Mouse (Mus musculus) lung, embryonic 16.5 days (tissue): ENCODE data around the gene Rars. TPM values are rescaled to one million over a fixed set of nuclear protein-coding genes. Genes with fewer than 3 reads are reported as not detected.

Source experiments
- ATAC-seq: fragments of 200-750 bp; cut with Nextera tagmentation; 2 replicates; pipeline ENCODE4 v1.8.0; 2017; ENCODE audit warnings: low read depth, mild to moderate bottlenecking, moderate library complexity
- H3K27ac ChIP-seq: fragments of 300-500 bp; sonication (generic); 2 replicates; pipeline ENCODE4 v1.5.1; 2014; ENCODE audit warnings: mild to moderate bottlenecking, control low read depth, low read length
- H3K27me3 ChIP-seq: fragments of 300-500 bp; sonication (generic); 2 replicates; pipeline ENCODE4 v1.6.1; 2014; ENCODE audit warnings: low read depth, low read length, mixed read lengths; ENCODE audit not compliant: control insufficient read depth, insufficient read depth
- H3K36me3 ChIP-seq: fragments of 300-500 bp; sonication (generic); 2 replicates; pipeline ENCODE4 v1.6.1; 2014; ENCODE audit warnings: low read length; ENCODE audit not compliant: control insufficient read depth, insufficient read depth
- H3K4me1 ChIP-seq: fragments of 300-500 bp; sonication (generic); replicated peaks from 2 replicates; pipeline ENCODE4 v1.6.1; 2014; ENCODE audit warnings: low read length, mixed read lengths; ENCODE audit not compliant: control insufficient read depth, insufficient read depth
- H3K4me2 ChIP-seq: fragments of 300-500 bp; sonication (generic); 2 replicates; pipeline ENCODE4 v1.6.1; 2014; ENCODE audit warnings: low read depth, low read length, control low read depth
- H3K4me3 ChIP-seq: fragments of 300-500 bp; sonication (generic); 2 replicates; pipeline ENCODE4 v1.5.1; 2014; ENCODE audit warnings: mild to moderate bottlenecking, low read length, control low read depth
- H3K9ac ChIP-seq: fragments of 300-500 bp; sonication (generic); 2 replicates; pipeline ENCODE4 v1.6.1; 2014; ENCODE audit warnings: low read length, control low read depth
- H3K9me3 ChIP-seq: fragments of 300-500 bp; sonication (generic); 2 replicates; pipeline ENCODE4 v1.6.1; 2016; ENCODE audit warnings: low read length; ENCODE audit not compliant: control insufficient read depth
- WGBS: fragments of 180-500 bp; shearing (Covaris S2); extraction: QIAGEN DNeasy Blood & Tissue Kit; methylation state at CpG from one replicate; pipeline ENCODE4 v1.1.7; 2014; 5-methylcytosine and 5-hydroxymethylcytosine counted together
- polyA plus RNA-seq: library from polyadenylated mRNA; unstranded; fragments of >200 nt; fragmentation: Nextera tagmentation; extraction: Ambion mirVana; gene quantifications from 2 replicates; pipeline ENCODE4 v1.2.1, GENCODE M21; 2015

Rars gene
- polyA plus RNA-seq, 1 experiment from 2014 or later = 74.9 TPM

GRCm38 (mm10) chr11:35784002-35784401, 50.3 kb downstream of the Rars start:
- Histone ChIP-seq H3K9me3 (no peaks in the 10 kb centered on the region), H3K4me3 (no peak overlapping the region), H3K27me3 (no peaks in the 10 kb centered on the region), H3K27ac (no peak overlapping the region), H3K36me3 (peaks cover 44% of the 10 kb centered on the region), H3K4me2 (no peak overlapping the region), H3K9ac (no peak overlapping the region), H3K4me1 (no peaks in the 10 kb centered on the region)
- ATAC-seq = no peak
- WGBS = 87% methylated on average over 3 of the region's 3 CpGs

- Histone ChIP-seq H3K9ac (no peak overlapping the region), H3K9me3 (no peaks in the 10 kb centered on the region), H3K4me3 (no peak overlapping the region), H3K27ac (no peak overlapping the region), H3K4me1 (no peaks in the 10 kb centered on the region), H3K27me3 (no peaks in the 10 kb centered on the region), H3K4me2 (no peak overlapping the region), H3K36me3 (peaks cover 51% of the 10 kb centered on the region)
- ATAC-seq = no peak
- WGBS = 85% methylated on average over 5 of the region's 5 CpGs
Measured at GRCm38 (mm10) chr11:35783038-35783437, 51.3 kb downstream of the Rars start.

GRCm38 (mm10) chr11:35782444-35782843, 51.9 kb downstream of the Rars start:
- H3K36me3 ChIP-seq = peaks cover 57% of the 10 kb centered on the region
- H3K9me3 ChIP-seq = no peaks in the 10 kb centered on the region
- no peak for ATAC-seq
- no peaks in the 10 kb centered on the region for H3K4me1 ChIP-seq
- H3K27ac ChIP-seq = no peak overlapping the region
- H3K27me3 ChIP-seq = no peaks in the 10 kb centered on the region
- no peak overlapping the region for H3K4me3 ChIP-seq
- H3K4me2 ChIP-seq = no peak overlapping the region
- no peak overlapping the region for H3K9ac ChIP-seq
- WGBS = 98% methylated on average over 3 of the region's 3 CpGs

GRCm38 (mm10) chr11:35780336-35780735, 54.0 kb downstream of the Rars start:
- H3K27ac ChIP-seq = no peak overlapping the region
- H3K4me2 ChIP-seq = no peak overlapping the region
- ATAC-seq = no peak
- H3K9ac ChIP-seq = no peak overlapping the region
- no peak overlapping the region for H3K4me3 ChIP-seq
- H3K9me3 ChIP-seq = no peaks in the 10 kb centered on the region
- no peaks in the 10 kb centered on the region for H3K27me3 ChIP-seq
- H3K4me1 ChIP-seq = no peaks in the 10 kb centered on the region
- H3K36me3 ChIP-seq = peaks cover 69% of the 10 kb centered on the region
- 79% methylated on average over 3 of the region's 3 CpGs for WGBS

- no peak overlapping the region for H3K27ac ChIP-seq
- H3K9ac ChIP-seq = no peak overlapping the region
- 85% methylated on average over 3 of the region's 3 CpGs for WGBS
- H3K27me3 ChIP-seq = no peaks in the 10 kb centered on the region
- peaks cover 38% of the 10 kb centered on the region for H3K36me3 ChIP-seq
- no peak overlapping the region for H3K4me3 ChIP-seq
- H3K4me2 ChIP-seq = no peak overlapping the region
- no peak for ATAC-seq
- H3K4me1 ChIP-seq = 0 out of 2 replicates have a peak, but pooled peaks cover 2% of the 10 kb centered on the region
- H3K9me3 ChIP-seq = no peaks in the 10 kb centered on the region
Measured at GRCm38 (mm10) chr11:35776452-35776851, 57.9 kb downstream of the Rars start.

- peaks cover 38% of the 10 kb centered on the region for H3K36me3 ChIP-seq
- H3K27ac ChIP-seq = no peak overlapping the region
- no peaks in the 10 kb centered on the region for H3K9me3 ChIP-seq
- H3K27me3 ChIP-seq = no peaks in the 10 kb centered on the region
- no peak for ATAC-seq
- no peak overlapping the region for H3K4me2 ChIP-seq
- no peak overlapping the region for H3K4me3 ChIP-seq
- peaks cover 8% of the 10 kb centered on the region for H3K4me1 ChIP-seq
- H3K9ac ChIP-seq = no peak overlapping the region
- WGBS = 95% methylated on average over 3 of the region's 3 CpGs
Measured at GRCm38 (mm10) chr11:35775606-35776005, 58.7 kb downstream of the Rars start.

- Histone ChIP-seq H3K4me1 (peaks cover 11% of the 10 kb centered on the region), H3K27me3 (no peaks in the 10 kb centered on the region), H3K9me3 (no peaks in the 10 kb centered on the region), H3K9ac (peak overlapping the region; percentile 96), H3K4me2 (peak overlapping the region; percentile 84), H3K27ac (no peak overlapping the region), H3K4me3 (peak overlapping the region; percentile 91), H3K36me3 (peaks cover under 1% of the 10 kb centered on the region)
- ATAC-seq = no peak
- WGBS = 43% methylated on average over 9 of the region's 9 CpGs
Measured at GRCm38 (mm10) chr11:35770741-35771504, 63.4 kb downstream of the Rars start.

GRCm38 (mm10) chr11:35769746-35770437, 64.4 kb downstream of the Rars start:
- Histone ChIP-seq H3K4me3 (peak overlapping the region; percentile 91), H3K27ac (peak overlapping the region; percentile 93), H3K9me3 (no peaks in the 10 kb centered on the region), H3K4me1 (peaks cover 11% of the 10 kb centered on the region), H3K27me3 (no peaks in the 10 kb centered on the region), H3K4me2 (peak overlapping the region; percentile 84), H3K36me3 (no peaks in the 10 kb centered on the region), H3K9ac (peak overlapping the region; percentile 96)
- ATAC-seq = peak; percentile 92
- 0% methylated on average over 39 of the region's 41 CpGs for WGBS

GRCm38 (mm10) chr11:35769188-35769745, 65.0 kb downstream of the Rars start, which contains the start of gene Pank3:
TSS of gene Pank3 (plus strand) at chr11:35769484.
- Histone ChIP-seq H3K36me3 (no peaks in the 10 kb centered on the region), H3K9ac (peak within 1 kb of the TSS; percentile 96), H3K9me3 (no peaks in the 10 kb centered on the region), H3K4me2 (peak within 1 kb of the TSS; percentile 84), H3K27me3 (no peaks in the 10 kb centered on the region), H3K4me1 (peaks cover 11% of the 10 kb centered on the region), H3K4me3 (peak within 1 kb of the TSS; percentile 91), H3K27ac (peak within 1 kb of the TSS; percentile 93)
- peak; percentile 100 for ATAC-seq
- 0% methylated on average over 34 of the region's 50 CpGs for WGBS
